Mouse (Mus musculus): ENCODE data around the gene Spaca4. TPM values are rescaled to one million over a fixed set of nuclear protein-coding genes. Genes with fewer than 3 reads are reported as not detected.

Spaca4 gene
- total RNA-seq, 1 experiment from 2014 or later = not detected

GRCm38 (mm10) chr7:45677627-45678295 is 47.9 kb downstream of the Spaca4 start:
- no peak for ATAC-seq (replicated peaks; ENCODE audit: low read depth, poor library complexity, severe bottlenecking)

Other genes starting within 250 kb of the Spaca4 start
- not detected in 2 replicates for gene Tulp2, start 243.9 kb downstream of the Spaca4 start, total RNA-seq (2017)
- gene Gm45808, start 239.0 kb downstream of the Spaca4 start, total RNA-seq (2017) = not detected in 2 replicates
- 11.8 and 13.4 TPM in 2 replicates for gene Dhdh, start 237.0 kb downstream of the Spaca4 start, total RNA-seq (2017)
- gene Nucb1, start 215.4 kb downstream of the Spaca4 start, total RNA-seq (2017) = 296 and 342 TPM in 2 replicates
- 122 and 193 TPM in 2 replicates for gene Ppp1r15a, start 199.5 kb downstream of the Spaca4 start, total RNA-seq (2017)
- gene Plekha4, start 199.5 kb downstream of the Spaca4 start, total RNA-seq (2017) = not detected in 2 replicates
- gene Hsd17b14, start 170.9 kb downstream of the Spaca4 start, total RNA-seq (2017) = not detected in 2 replicates
- 26.6 and 39.0 TPM in 2 replicates for gene Bcat2, start 155.7 kb downstream of the Spaca4 start, total RNA-seq (2017)
- gene Fgf21, start 110.3 kb downstream of the Spaca4 start, total RNA-seq (2017) = not detected in 2 replicates
- gene Fut1, start 108.5 kb downstream of the Spaca4 start, total RNA-seq (2017) = not detected in 2 replicates
- 1.0 TPM in 1 of 2 replicates, not detected in the other for gene Izumo1, start 104.0 kb downstream of the Spaca4 start, total RNA-seq (2017)
- not detected in 2 replicates for gene Rasip1, start 98.3 kb downstream of the Spaca4 start, total RNA-seq (2017)
- gene Mamstr, start 85.8 kb downstream of the Spaca4 start, total RNA-seq (2017) = under 0.01 TPM in 1 of 2 replicates, not detected in the other
- gene Fut2, start 59.4 kb downstream of the Spaca4 start, total RNA-seq (2017) = not detected in 2 replicates
- gene Ntn5, start 41.8 kb downstream of the Spaca4 start, total RNA-seq (2017) = not detected in 2 replicates
- not detected in 2 replicates for gene Sec1, start 31.4 kb downstream of the Spaca4 start, total RNA-seq (2017)
- not detected in 2 replicates for gene Car11, start 26.0 kb downstream of the Spaca4 start, total RNA-seq (2017)
- gene Dbp, start 20.7 kb downstream of the Spaca4 start, total RNA-seq (2017) = 7.7 and 12.1 TPM in 2 replicates
- gene Rpl18, start 10.4 kb downstream of the Spaca4 start, total RNA-seq (2017) = 1,786 and 1,933 TPM in 2 replicates
- 8.2 and 9.5 TPM in 2 replicates for gene Sphk2, start 7.8 kb downstream of the Spaca4 start, total RNA-seq (2017)
- gene Fam83e, start 4.6 kb downstream of the Spaca4 start, total RNA-seq (2017) = 0.82 and 0.87 TPM in 2 replicates
- gene Lmtk3, start 57.9 kb upstream of the Spaca4 start, total RNA-seq (2017) = not detected in 2 replicates
- gene Sult2b1, start 58.9 kb upstream of the Spaca4 start, total RNA-seq (2017) = 0.37 TPM in 1 of 2 replicates, not detected in the other
- gene Cyth2, start 88.8 kb upstream of the Spaca4 start, total RNA-seq (2017) = 29.2 and 43.8 TPM in 2 replicates
- gene Kcnj14, start 99.0 kb upstream of the Spaca4 start, total RNA-seq (2017) = not detected in 2 replicates
- 26.9 and 27.6 TPM in 2 replicates for gene Grwd1, start 105.1 kb upstream of the Spaca4 start, total RNA-seq (2017)
- 51.8 and 75.5 TPM in 2 replicates for gene Kdelr1, start 147.0 kb upstream of the Spaca4 start, total RNA-seq (2017)
- 0.23 TPM in 1 of 2 replicates, not detected in the other for gene Grin2d, start 152.6 kb upstream of the Spaca4 start, total RNA-seq (2017)
- gene Syngr4, start 170.9 kb upstream of the Spaca4 start, total RNA-seq (2017) = 3.2 TPM in 1 of 2 replicates, not detected in the other
- 8.1 and 9.1 TPM in 2 replicates for gene Tmem143, start 171.1 kb upstream of the Spaca4 start, total RNA-seq (2017)
- 200 and 205 TPM in 2 replicates for gene Emp3, start 195.6 kb upstream of the Spaca4 start, total RNA-seq (2017)
- 3.2 and 5.4 TPM in 2 replicates for gene Ccdc114, start 198.3 kb upstream of the Spaca4 start, total RNA-seq (2017)

Measured in common myeloid progenitor, adult 5-6 weeks (primary cell).